Mouse (Mus musculus): Measurements from ENCODE around the gene Aff1.

GRCm38 (mm10) chr5:103765356-103765755, 73.2 kb downstream of the Aff1 start:
- TF ChIP-seq CTCF (IDR thresholded peaks at IDR 0.05; ENCODE audit: borderline replicate concordance, insufficient read depth, low read length) (no peak), POLR2A (IDR thresholded peaks at IDR 0.05; ENCODE audit: low read depth, low read length) (no peak)

All from embryonic fibroblast, embryonic 13.5 days (primary cell).